In genomic region chr15:8994608-8995277, GRCm38 (mm10) we compare ENCODE assay signal across 13 mouse cellular contexts. TPM values are rescaled to one million over a fixed set of nuclear protein-coding genes. Genes with fewer than 3 reads are reported as not detected.
DNase-seq lines count a peak whose midpoint lies in the region; ATAC-seq and TF ChIP-seq lines count a peak whose summit lies in the region.
"Had no signal": no experiment of that assay in that cellular context is flagged by ENCODE, and none has a peak within 500 bp of the region (broad histone marks: within the 10 kb centered on the region; RNA-seq: fewer than 3 reads in every experiment).

No protein-coding gene starts in this region.

- 72% methylated on average over 8 of the region's 8 CpGs for WGBS in lung, adult 2 months

- ATAC-seq in frontal cortex, adult (ENCODE audit: low TSS enrichment) = peak; percentile 84
- ATAC-seq: forebrain, embryonic 14.5 days had no signal

- DNase-seq in frontal cortex, postnatal 14 days (ENCODE audit: low spot score in 2 of 2) = no peak
- DNase-seq in lung, adult 2 months = no peak
- no peak for DNase-seq in lung, adult 18-20 months
- DNase-seq in adrenal gland, postnatal 10 days = peak; percentile 42
- DNase-seq in retina, postnatal 1 day = peak; percentile 37
- no peak for DNase-seq in gastrocnemius, postnatal 4 days (ENCODE audit: low spot score in 2 of 2)
- DNase-seq in gastrocnemius, postnatal 14 days = no peak
- DNase-seq: cerebellum, adult 18-20 months; heart, postnatal 14 days had no signal

- TF ChIP-seq CTCF in lung, adult 2 months (IDR thresholded peaks at IDR 0.05; ENCODE audit: insufficient read depth, low read length) = 0 out of 2 replicates have a peak, but pooled peaks have one; percentile 8

- no peak overlapping the region for H3K4me3 ChIP-seq in lung, adult 2 months (replicated peaks; ENCODE audit: extremely low read depth, low read depth, low read length)
- H3K4me3 ChIP-seq: neural tube, embryonic 13.5 days; stomach, embryonic 15.5 days had no signal

- TF ChIP-seq POLR2A in lung, adult 2 months (IDR thresholded peaks at IDR 0.05; ENCODE audit: borderline replicate concordance, extremely low read depth, low read depth, low read length) = no peak

- H3K4me1 ChIP-seq in lung, adult 2 months (ENCODE audit: control insufficient read depth, insufficient read depth, low read length) = no peaks in the 10 kb centered on the region
- H3K4me1 ChIP-seq: neural tube, embryonic 13.5 days; stomach, embryonic 15.5 days had no signal

- intact Hi-C loops in gastrocnemius, postnatal 14 days (cut with DNase I; ENCODE audit: low total_unique reads) = no loop called here

RNA-seq across cellular contexts. Expression of gene Ranbp3l, which starts 27.0 kb away (rescaled TPM):
- 0.07 TPM in 1 of 2 replicates, not detected in the other for polyA plus RNA-seq in lung, adult 2 months (2012; rRNA removed)
- total RNA-seq in adrenal gland, postnatal 10 days (2021) = under 1 TPM; 0.18 to 0.21 TPM
- total RNA-seq in gastrocnemius, postnatal 4 days (2021) = 1 to 10 TPM; 1.2 to 1.8 TPM
- under 1 TPM; 0.38 to 0.62 TPM for total RNA-seq in gastrocnemius, postnatal 14 days (2021)
- total RNA-seq: heart, postnatal 14 days had no signal

Comparison
In these comparisons a context has a peak if more than half of its experiments do, and no peak if none do; other contexts are left out.
1. DNase-seq: peak in adrenal gland, postnatal 10 days (single experiment) and retina, postnatal 1 day (single experiment); none in frontal cortex, postnatal 14 days (0 of 2), lung, adult 2 months (single experiment), lung, adult 18-20 months (0 of 2), gastrocnemius, postnatal 4 days (0 of 2) and gastrocnemius, postnatal 14 days (single experiment).